Mouse (Mus musculus) thymus, adult 2 months (tissue): ENCODE results near the gene Ptpn3. TPM values are rescaled to one million over a fixed set of nuclear protein-coding genes. Genes with fewer than 3 reads are reported as not detected.

Source experiments
- DNase-seq: peaks from one replicate; pipeline ENCODE4 v3.0.0; 2021
- H3K27ac ChIP-seq: fragments of 200-500 bp; 2 replicates; pipeline ENCODE4 v1.5.1; 2012; ENCODE audit warnings: low read length, control low read depth; ENCODE audit not compliant: control insufficient read depth, insufficient read depth
- H3K27me3 ChIP-seq: fragments of 200-500 bp; 2 replicates; pipeline ENCODE4 v1.6.1; 2012; ENCODE audit warnings: mild to moderate bottlenecking, low read length, moderate library complexity, mixed read lengths; ENCODE audit not compliant: control insufficient read depth, insufficient read depth
- H3K36me3 ChIP-seq: fragments of 200-500 bp; 2 replicates; pipeline ENCODE4 v1.6.1; 2012; ENCODE audit warnings: mild to moderate bottlenecking, low read length, moderate library complexity; ENCODE audit not compliant: control insufficient read depth, insufficient read depth
- H3K4me1 ChIP-seq: fragments of 200-500 bp; replicated peaks from 2 replicates; pipeline ENCODE4 v1.6.1; 2012; ENCODE audit warnings: low read length; ENCODE audit not compliant: control insufficient read depth, insufficient read depth
- H3K4me3 ChIP-seq: fragments of 200-500 bp; 2 replicates; pipeline ENCODE4 v1.5.1; 2012; ENCODE audit warnings: mild to moderate bottlenecking, low read length, control low read depth, moderate library complexity; ENCODE audit not compliant: control insufficient read depth, insufficient read depth
- CTCF ChIP-seq: fragments of 200-500 bp; IDR thresholded peaks from 2 replicates; pipeline ENCODE4 v1.5.1; 2012; ENCODE audit warnings: mild to moderate bottlenecking, control low read depth, low read length, moderate library complexity, borderline replicate concordance; ENCODE audit not compliant: control insufficient read depth, poor library complexity, insufficient read depth; ENCODE audit errors: extremely low read depth
- POLR2A ChIP-seq: fragments of 200-500 bp; IDR thresholded peaks from 2 replicates; pipeline ENCODE4 v1.6.1; 2012; ENCODE audit warnings: mild to moderate bottlenecking, low read length, control low read depth, moderate library complexity; ENCODE audit not compliant: control insufficient read depth, poor library complexity, insufficient read depth; ENCODE audit errors: extremely low read depth
- WGBS: fragments of 180-500 bp; shearing (Covaris S2); methylation state at CpG from one replicate; pipeline ENCODE4 v1.1.7; 2018; 5-methylcytosine and 5-hydroxymethylcytosine counted together
- polyA plus RNA-seq: library from polyadenylated mRNA; depleted of rRNA; stranded (reverse); fragments of >200 nt; gene quantifications from 2 replicates; pipeline ENCODE4 v1.2.3, GENCODE M21; 2012

Gene Ptpn3
- polyA plus RNA-seq, 1 experiment: 3.3 TPM

DNA sequence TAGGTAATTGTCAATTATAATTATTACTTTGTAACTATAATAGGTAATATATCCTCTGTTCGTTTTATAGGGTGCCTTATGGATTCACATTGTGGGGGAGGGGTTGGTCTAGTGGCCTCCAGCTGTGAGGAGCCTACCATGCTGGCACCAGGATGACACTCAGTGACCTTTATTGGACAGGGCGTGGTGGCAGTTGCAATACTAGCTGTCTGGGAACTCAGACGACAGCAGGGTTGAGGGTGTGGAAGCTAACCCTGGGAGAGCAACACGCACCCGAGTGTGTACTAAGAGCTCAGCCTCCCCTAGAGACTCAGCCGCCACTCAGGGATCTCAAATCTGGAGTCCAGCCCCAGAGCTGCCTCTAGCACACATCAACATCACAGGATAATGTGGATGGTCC lies 62.5 kb downstream of the Ptpn3 start:
- no peak for TF ChIP-seq CTCF
- no peak for TF ChIP-seq POLR2A
- Histone ChIP-seq H3K4me3 (no peak overlapping the region), H3K36me3 (no peaks in the 10 kb centered on the region), H3K4me1 (no peaks in the 10 kb centered on the region), H3K27me3 (no peaks in the 10 kb centered on the region), H3K27ac (no peak overlapping the region)
- DNase-seq: no peak
- WGBS: 93% methylated on average over 6 of the region's 6 CpGs

DNA sequence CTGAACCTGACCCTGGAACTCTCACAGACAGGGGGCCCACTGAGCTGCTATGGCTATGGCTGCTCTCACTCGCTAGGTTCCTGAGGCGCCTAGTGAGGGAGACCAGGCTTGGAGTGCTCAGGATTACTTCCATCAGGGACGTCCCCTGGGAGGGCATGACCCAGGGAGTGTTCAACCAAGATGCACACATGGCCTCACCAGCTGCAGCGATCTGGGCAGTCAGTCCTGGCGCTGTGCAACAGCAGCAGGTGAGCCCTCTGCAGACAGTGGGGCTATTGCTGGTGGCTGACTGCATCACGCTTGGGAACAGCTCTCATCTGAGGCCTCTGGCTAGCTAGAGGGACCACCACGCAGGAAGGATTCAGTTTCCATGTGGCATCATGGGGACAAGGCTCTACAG lies 63.5 kb downstream of the Ptpn3 start:
- TF ChIP-seq POLR2A: no peak
- no peak for TF ChIP-seq CTCF

DNA sequence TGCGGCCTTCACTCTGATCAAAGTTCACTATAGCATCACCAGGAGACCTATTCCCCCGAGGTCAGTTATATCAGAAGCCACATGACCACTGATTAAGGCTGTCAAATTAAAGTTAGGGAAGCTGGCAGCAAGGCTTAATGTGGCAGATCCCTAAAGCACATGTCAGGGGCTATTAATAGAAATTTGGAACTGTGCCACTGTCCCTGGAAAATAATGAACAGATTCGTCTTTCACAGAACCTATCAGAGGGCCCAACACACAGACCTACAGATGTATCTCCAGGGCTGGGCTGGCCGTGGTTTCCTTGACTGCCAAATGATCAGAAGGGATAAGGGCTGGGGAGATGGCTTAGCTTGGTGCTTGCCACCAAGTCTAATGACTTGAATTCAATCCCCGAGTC lies 65.1 kb downstream of the Ptpn3 start:
- no peaks in the 10 kb centered on the region for H3K4me1 ChIP-seq
- no peak overlapping the region for H3K27ac ChIP-seq
- H3K4me3 ChIP-seq: no peak overlapping the region
- no peak for TF ChIP-seq POLR2A
- TF ChIP-seq CTCF: no peak
- no peaks in the 10 kb centered on the region for H3K27me3 ChIP-seq
- WGBS: 89% methylated on average over 5 of the region's 5 CpGs
- no peak for DNase-seq
- H3K36me3 ChIP-seq: no peaks in the 10 kb centered on the region

More for the DNA sequence above, 63.5 kb downstream of the Ptpn3 start:
- Histone ChIP-seq H3K4me3 (no peak overlapping the region), H3K36me3 (no peaks in the 10 kb centered on the region), H3K27me3 (no peaks in the 10 kb centered on the region), H3K4me1 (no peaks in the 10 kb centered on the region), H3K27ac (no peak overlapping the region)
- 96% methylated on average over 7 of the region's 7 CpGs for WGBS
- no peak for DNase-seq

DNA sequence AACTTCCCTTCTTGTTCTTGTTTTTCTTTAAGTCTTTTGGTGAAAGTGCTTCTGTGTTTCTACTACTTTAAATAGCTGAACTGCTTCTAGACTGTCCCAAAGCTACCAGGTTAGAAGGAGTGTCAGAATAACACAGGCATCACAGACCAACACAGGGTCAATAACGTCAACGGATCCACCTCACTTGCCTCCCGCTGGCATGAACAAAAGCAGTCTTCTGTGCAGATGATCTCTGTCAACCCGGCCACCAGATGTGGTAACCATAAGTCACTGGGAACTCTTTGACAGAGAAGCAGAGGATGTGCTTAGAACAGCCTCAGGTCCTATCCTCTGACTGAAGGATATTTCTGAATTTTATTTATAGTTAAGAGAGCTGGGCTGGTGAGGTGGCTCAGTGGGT lies 65.9 kb downstream of the Ptpn3 start:
- no peak for DNase-seq
- TF ChIP-seq CTCF (no peak), POLR2A (no peak)
- Histone ChIP-seq H3K36me3 (no peaks in the 10 kb centered on the region), H3K4me1 (no peaks in the 10 kb centered on the region), H3K4me3 (no peak overlapping the region), H3K27me3 (no peaks in the 10 kb centered on the region), H3K27ac (no peak overlapping the region)
- whole genome bisulfite sequencing: 96% methylated on average over 4 of the region's 4 CpGs

DNA sequence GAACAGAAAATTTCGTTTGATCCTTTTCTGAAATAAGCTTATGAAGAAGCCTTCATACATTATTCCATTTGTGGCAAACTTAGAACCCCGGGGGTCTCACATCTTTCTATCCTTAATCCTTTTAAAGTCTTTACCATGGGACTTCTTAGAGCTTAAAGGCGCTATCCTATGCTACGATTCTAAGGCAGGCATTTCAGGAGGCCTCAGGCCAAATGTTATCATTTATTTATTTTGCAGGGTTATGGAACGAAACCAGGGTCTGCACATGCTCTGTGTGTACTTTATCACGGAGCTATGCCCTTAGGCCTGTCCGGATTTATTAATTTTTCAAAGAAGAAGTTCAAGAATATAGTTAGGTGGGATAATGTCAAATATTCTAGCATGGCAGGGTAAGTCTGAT lies 67.3 kb downstream of the Ptpn3 start:
- WGBS: 94% methylated on average over 7 of the region's 7 CpGs
- Histone ChIP-seq H3K4me3 (no peak overlapping the region), H3K27ac (no peak overlapping the region), H3K36me3 (no peaks in the 10 kb centered on the region), H3K27me3 (no peaks in the 10 kb centered on the region), H3K4me1 (no peaks in the 10 kb centered on the region)
- TF ChIP-seq POLR2A (no peak), CTCF (no peak)
- no peak for DNase-seq

DNA sequence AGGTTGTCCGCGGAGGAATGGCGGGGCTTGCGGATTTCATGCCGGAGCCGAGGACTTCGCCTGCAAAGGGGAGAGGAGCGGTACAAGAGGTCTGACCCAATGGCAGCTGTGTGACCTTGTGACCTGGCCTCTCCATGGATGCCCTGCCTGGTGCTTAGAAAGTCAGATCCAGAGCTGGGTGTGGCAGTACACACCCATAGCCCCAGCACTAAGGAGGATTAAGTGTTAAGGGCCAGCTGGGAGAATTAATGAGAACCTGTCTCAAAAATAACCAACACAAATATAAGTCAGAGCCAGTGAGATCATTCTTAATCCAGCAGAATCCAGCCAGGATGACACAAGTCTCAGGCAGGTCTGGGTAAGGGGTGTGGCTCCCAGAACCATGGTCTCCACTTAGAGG lies 69.2 kb downstream of the Ptpn3 start:
- H3K4me1 ChIP-seq: no peaks in the 10 kb centered on the region
- H3K27me3 ChIP-seq: no peaks in the 10 kb centered on the region
- H3K36me3 ChIP-seq: no peaks in the 10 kb centered on the region
- DNase-seq: no peak
- no peak overlapping the region for H3K27ac ChIP-seq
- 92% methylated on average over 8 of the region's 8 CpGs for WGBS
- TF ChIP-seq CTCF: no peak
- no peak for TF ChIP-seq POLR2A
- no peak overlapping the region for H3K4me3 ChIP-seq

DNA sequence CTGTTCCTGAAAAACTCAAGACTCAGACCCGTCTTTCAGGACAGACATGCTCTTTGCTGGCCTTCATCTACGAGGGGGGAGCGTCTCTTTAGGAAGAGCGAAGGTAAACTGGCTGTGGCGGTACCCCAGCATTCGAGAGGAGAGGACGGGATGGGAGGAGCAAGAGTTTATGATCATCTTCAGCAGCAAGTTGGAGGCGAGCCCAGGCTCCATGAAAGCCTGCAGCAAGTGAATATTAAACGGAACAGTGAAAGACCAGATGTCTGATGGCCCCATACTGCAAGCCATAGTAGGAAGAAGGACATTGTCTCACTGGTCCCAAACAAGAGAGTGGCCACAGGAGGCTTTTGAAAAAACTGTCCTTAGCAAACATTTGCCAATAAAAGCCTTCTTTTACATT lies 70.3 kb downstream of the Ptpn3 start:
- DNase-seq: no peak
- Histone ChIP-seq H3K27me3 (no peaks in the 10 kb centered on the region), H3K27ac (no peak overlapping the region), H3K4me3 (no peak overlapping the region), H3K4me1 (no peaks in the 10 kb centered on the region), H3K36me3 (no peaks in the 10 kb centered on the region)
- no peak for TF ChIP-seq CTCF
- no peak for TF ChIP-seq POLR2A
- WGBS: 94% methylated on average over 9 of the region's 9 CpGs
